ENCODE assay signal across 27 mouse cellular contexts in genomic region chr9:116613276-116613675, GRCm38 (mm10).
DNase-seq lines count a peak whose midpoint lies in the region; ATAC-seq lines count a peak whose summit lies in the region.
"Had no signal": no experiment of that assay in that cellular context is flagged by ENCODE, and none has a peak within 500 bp of the region (broad histone marks: within the 10 kb centered on the region; RNA-seq: fewer than 3 reads in every experiment).

No protein-coding gene starts in this region.

- no peaks in the 10 kb centered on the region for H3K4me1 ChIP-seq in kidney, embryonic 16.5 days (ENCODE audit: insufficient read depth, low read length)
- H3K4me1 ChIP-seq in megakaryocyte, embryonic 14.5 days: no peaks in the 10 kb centered on the region
- H3K4me1 ChIP-seq: embryonic facial prominence, embryonic 12.5 days; heart, embryonic 13.5 days; hindbrain, embryonic 13.5 days; liver, embryonic 15.5 days; midbrain, embryonic 13.5 days; neural tube, embryonic 13.5 days had no signal

- WGBS in kidney, embryonic 16.5 days: 70% methylated on average over 7 of the region's 7 CpGs

- no peaks in the 10 kb centered on the region for H3K36me3 ChIP-seq in kidney, embryonic 16.5 days (ENCODE audit: insufficient read depth, low read length)
- no peaks in the 10 kb centered on the region for H3K36me3 ChIP-seq in megakaryocyte, embryonic 14.5 days (replicated peaks; ENCODE audit: low read length)
- H3K36me3 ChIP-seq: G1E; heart, embryonic 13.5 days; hindbrain, embryonic 13.5 days; limb, embryonic 10.5 days; limb, embryonic 15.5 days; liver, embryonic 15.5 days; midbrain, embryonic 13.5 days; neural tube, embryonic 13.5 days had no signal

- no peak for ATAC-seq in kidney, embryonic 16.5 days (ENCODE audit: low FRiP score, low TSS enrichment)
- ATAC-seq in megakaryocyte, adult 5-6 weeks (ENCODE audit: poor library complexity, severe bottlenecking): no peak
- ATAC-seq: forebrain, embryonic 14.5 days; intestine, embryonic 16.5 days; midbrain, embryonic 13.5 days had no signal

- H3K4me2 ChIP-seq in kidney, embryonic 16.5 days (replicated peaks; ENCODE audit: low read depth, low read length): no peak overlapping the region
- H3K4me2 ChIP-seq: embryonic facial prominence, embryonic 12.5 days; heart, embryonic 13.5 days; hindbrain, embryonic 13.5 days; limb, embryonic 15.5 days; liver, embryonic 15.5 days; lung, embryonic 14.5 days; midbrain, embryonic 13.5 days; neural tube, embryonic 13.5 days had no signal

- H3K9ac ChIP-seq in kidney, embryonic 16.5 days (replicated peaks; ENCODE audit: low read length): no peak overlapping the region
- H3K9ac ChIP-seq: embryonic facial prominence, embryonic 12.5 days; heart, embryonic 13.5 days; hindbrain, embryonic 13.5 days; limb, embryonic 15.5 days; liver, embryonic 15.5 days; lung, embryonic 14.5 days; midbrain, embryonic 13.5 days; neural tube, embryonic 13.5 days had no signal

- peak; percentile 26 to 31 for DNase-seq in heart, adult 18-20 months
- DNase-seq in heart, postnatal 25 days (ENCODE audit: low spot score): no peak
- DNase-seq in kidney, adult 18-20 months: peak; percentile 3
- DNase-seq in kidney, postnatal 14 days: peak; percentile 40
- DNase-seq in T-cell, adult 2 months (ENCODE audit: low spot score): no peak
- DNase-seq: adrenal gland, postnatal 10 days; cerebellum, adult 8-10 months; embryo, embryonic 11 days; gastrocnemius, postnatal 25 days; layer of hippocampus, adult 9-11 months; lung, postnatal 14 days; thymus, postnatal 14 days had no signal

- intact Hi-C loops in heart, postnatal 25 days (cut with DNase I): no loop called here

- no peak overlapping the region for H3K27ac ChIP-seq in kidney, embryonic 16.5 days (ENCODE audit: low read length)
- H3K27ac ChIP-seq: embryonic facial prominence, embryonic 12.5 days; heart, embryonic 13.5 days; hindbrain, embryonic 13.5 days; limb, embryonic 10.5 days; limb, embryonic 15.5 days; liver, embryonic 15.5 days; midbrain, embryonic 13.5 days had no signal

- H3K9me3 ChIP-seq in kidney, embryonic 16.5 days (ENCODE audit: low read length): no peaks in the 10 kb centered on the region
- H3K9me3 ChIP-seq in megakaryocyte, embryonic 14.5 days: peaks cover 17% of the 10 kb centered on the region
- H3K9me3 ChIP-seq: embryonic facial prominence, embryonic 12.5 days; heart, embryonic 13.5 days; hindbrain, embryonic 13.5 days; limb, embryonic 10.5 days; limb, embryonic 15.5 days; liver, embryonic 15.5 days; midbrain, embryonic 13.5 days; neural tube, embryonic 13.5 days had no signal

- H3K4me3 ChIP-seq in kidney, embryonic 16.5 days (ENCODE audit: low read length): no peak overlapping the region
- H3K4me3 ChIP-seq in megakaryocyte, embryonic 14.5 days (replicated peaks): peak overlapping the region; percentile 53
- H3K4me3 ChIP-seq: embryonic facial prominence, embryonic 12.5 days; heart, embryonic 13.5 days; hindbrain, embryonic 13.5 days; limb, embryonic 10.5 days; limb, embryonic 15.5 days; liver, embryonic 15.5 days; midbrain, embryonic 13.5 days; neural tube, embryonic 13.5 days had no signal

- no peaks in the 10 kb centered on the region for H3K27me3 ChIP-seq in kidney, embryonic 16.5 days (ENCODE audit: insufficient read depth, low read length)
- H3K27me3 ChIP-seq in megakaryocyte, embryonic 14.5 days (replicated peaks): no peaks in the 10 kb centered on the region
- H3K27me3 ChIP-seq: embryonic facial prominence, embryonic 12.5 days; heart, embryonic 13.5 days; hindbrain, embryonic 13.5 days; limb, embryonic 15.5 days; liver, embryonic 15.5 days; midbrain, embryonic 13.5 days; neural tube, embryonic 13.5 days had no signal

Comparison
In these comparisons a context has a peak if more than half of its experiments do, and no peak if none do; other contexts are left out.
1. DNase-seq: peak in heart, adult 18-20 months (2 of 2), kidney, adult 18-20 months (single experiment) and kidney, postnatal 14 days (single experiment); none in heart, postnatal 25 days (single experiment) and T-cell, adult 2 months (single experiment).